Mouse (Mus musculus) right cerebral cortex, adult 18-20 months (tissue): ENCODE results near the gene Krtap16-1.

Source experiments
- DNase-seq: peaks from one replicate; pipeline ENCODE4 v3.0.0; 2022; ENCODE audit warnings: mixed read lengths

Krtap16-1 gene

GRCm38 (mm10) chr11:99986180-99986647, at the start of gene Krtap16-1:
Gene Krtap16-1, minus strand, starts transcription at chr11:99986597.
- no peak for DNase-seq

GRCm38 (mm10) chr11:100029768-100030167, 43.4 kb upstream of the Krtap16-1 start, which contains the start of gene Krt33b:
Gene Krt33b, minus strand, starts transcription at chr11:100029868.
- DNase-seq: no peak

GRCm38 (mm10) chr11:100021438-100021837, 35.0 kb upstream of the Krtap16-1 start:
- peak; percentile 32 for DNase-seq

GRCm38 (mm10) chr11:100019466-100019865, 33.1 kb upstream of the Krtap16-1 start:
- no peak for DNase-seq

- no peak for DNase-seq
Observed at GRCm38 (mm10) chr11:100016112-100016511, 29.7 kb upstream of the Krtap16-1 start, which contains the start of gene Krt33a. Gene Krt33a, minus strand, starts transcription at chr11:100016212.

GRCm38 (mm10) chr11:100013691-100014171, 27.3 kb upstream of the Krtap16-1 start:
- no peak for DNase-seq

GRCm38 (mm10) chr11:100010682-100011081, 24.3 kb upstream of the Krtap16-1 start:
- no peak for DNase-seq

- peak; percentile 44 for DNase-seq
Observed at GRCm38 (mm10) chr11:100008336-100008735, 21.9 kb upstream of the Krtap16-1 start.

GRCm38 (mm10) chr11:100006624-100007023, 20.2 kb upstream of the Krtap16-1 start:
- no peak for DNase-seq

- DNase-seq: no peak
Observed at GRCm38 (mm10) chr11:100005905-100006304, 19.5 kb upstream of the Krtap16-1 start.

GRCm38 (mm10) chr11:100004846-100005245, 18.4 kb upstream of the Krtap16-1 start:
- DNase-seq: peak; percentile 66

GRCm38 (mm10) chr11:99999091-99999490, 12.7 kb upstream of the Krtap16-1 start:
- DNase-seq: no peak

- DNase-seq: no peak
Observed at GRCm38 (mm10) chr11:99994384-99994661, 7.9 kb upstream of the Krtap16-1 start.

- no peak for DNase-seq
Observed at GRCm38 (mm10) chr11:99993620-99994383, 7.4 kb upstream of the Krtap16-1 start, which contains the start of gene Krtap17-1. Gene Krtap17-1, minus strand, starts transcription at chr11:99993994.

- DNase-seq: no peak
Observed at GRCm38 (mm10) chr11:99990571-99990970, 4.2 kb upstream of the Krtap16-1 start.

- no peak for DNase-seq
Observed at GRCm38 (mm10) chr11:99989881-99990405, 3.5 kb upstream of the Krtap16-1 start.

GRCm38 (mm10) chr11:99988530-99988929, 2.1 kb upstream of the Krtap16-1 start:
- DNase-seq: no peak

- peak; percentile 67 for DNase-seq
Observed at GRCm38 (mm10) chr11:99985291-99986092, 905 bp downstream of the Krtap16-1 start.

GRCm38 (mm10) chr11:99983442-99983841, 3.0 kb downstream of the Krtap16-1 start:
- no peak for DNase-seq

GRCm38 (mm10) chr11:99982731-99983130, 3.7 kb downstream of the Krtap16-1 start:
- DNase-seq: no peak

- DNase-seq: no peak
Observed at GRCm38 (mm10) chr11:99978953-99979352, 7.4 kb downstream of the Krtap16-1 start, which contains the start of gene Krtap29-1. Gene Krtap29-1, minus strand, starts transcription at chr11:99979053.

- DNase-seq: no peak
Observed at GRCm38 (mm10) chr11:99965961-99966360, 20.4 kb downstream of the Krtap16-1 start.

- no peak for DNase-seq
Observed at GRCm38 (mm10) chr11:99964213-99964612, 22.2 kb downstream of the Krtap16-1 start.
